Mouse (Mus musculus) lung, adult 2 months (tissue): Measurements from ENCODE around the gene Spry2. TPM values are rescaled to one million over a fixed set of nuclear protein-coding genes. Genes with fewer than 3 reads are reported as not detected.

ENCODE experiments used
- DNase-seq: peaks from one replicate; pipeline ENCODE4 v3.0.0; 2022
- H3K4me1 ChIP-seq: fragments of 200-500 bp; 2 replicates; pipeline ENCODE4 v1.6.1; 2011; ENCODE audit warnings: low read length; ENCODE audit not compliant: control insufficient read depth, insufficient read depth
- H3K4me3 ChIP-seq: fragments of 200-500 bp; replicated peaks from 2 replicates; pipeline ENCODE3; 2011; ENCODE audit warnings: low read depth, mild to moderate bottlenecking, control low read depth, low read length; ENCODE audit errors: extremely low read depth
- CTCF ChIP-seq: fragments of 200-500 bp; IDR thresholded peaks from 2 replicates; pipeline ENCODE4 v1.5.1; 2011; ENCODE audit warnings: mild to moderate bottlenecking, low read length, control low read depth; ENCODE audit not compliant: insufficient read depth
- POLR2A ChIP-seq: fragments of 200-500 bp; IDR thresholded peaks from 2 replicates; pipeline ENCODE4 v1.6.1; 2011; ENCODE audit warnings: low read depth, mild to moderate bottlenecking, control low read depth, low read length, borderline replicate concordance; ENCODE audit errors: extremely low read depth
- WGBS: fragments of 180-500 bp; shearing (Covaris S2); methylation state at CpG from one replicate; pipeline ENCODE4 v1.1.7; 2018; 5-methylcytosine and 5-hydroxymethylcytosine counted together
- polyA plus RNA-seq: library from polyadenylated mRNA; depleted of rRNA; stranded (reverse); fragments of >200 nt; gene quantifications from 2 replicates; pipeline ENCODE4 v1.2.3, GENCODE M21; 2012

The Spry2 gene
- polyA plus RNA-seq, 1 experiment: 27.3 TPM

DNA sequence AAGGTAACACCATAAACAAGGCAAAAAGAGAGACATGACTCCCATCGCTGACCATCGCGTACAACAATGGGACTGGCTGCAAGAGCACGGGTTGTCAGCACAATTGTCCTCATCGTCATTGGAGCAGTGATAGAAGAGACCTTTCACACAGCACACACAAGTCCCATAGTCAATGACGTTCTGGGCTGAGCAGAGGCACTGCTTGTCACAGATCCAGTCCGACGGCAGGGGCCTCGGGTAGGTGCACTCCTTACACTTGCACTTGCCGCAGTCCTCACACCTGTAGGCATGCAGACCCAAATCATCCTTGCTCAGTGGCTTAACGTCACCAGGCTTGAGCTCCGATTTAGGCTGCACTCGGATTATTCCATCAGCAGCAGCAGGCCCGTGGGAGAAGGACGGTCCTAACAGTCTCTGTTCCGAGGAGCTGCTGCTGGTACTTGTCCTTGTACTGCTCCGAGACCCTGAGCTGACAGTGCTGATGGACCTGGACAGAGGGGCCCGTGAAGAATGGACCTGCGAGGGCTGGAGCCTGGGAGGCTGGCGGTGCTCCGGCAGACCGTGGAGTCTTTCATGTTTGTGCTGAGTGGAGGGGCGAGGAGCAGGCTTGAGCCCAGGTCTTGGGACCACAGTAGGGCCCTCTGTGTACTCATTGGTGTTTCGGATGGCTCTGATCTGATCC, 3.5 kb downstream of the Spry2 start:
- peak; percentile 46 for DNase-seq
- peak overlapping the region; percentile 56 for H3K4me3 ChIP-seq

GRCm38 (mm10) chr14:105890516-105891231, 5.9 kb downstream of the Spry2 start:
- WGBS: 23% methylated on average over 5 of the region's 5 CpGs
- DNase-seq: no peak
- peaks cover 16% of the 10 kb centered on the region for H3K4me1 ChIP-seq
- TF ChIP-seq CTCF: no peak
- no peak for TF ChIP-seq POLR2A
- no peak overlapping the region for H3K4me3 ChIP-seq

More for the DNA sequence above, 3.5 kb downstream of the Spry2 start:
- H3K4me1 ChIP-seq: peaks cover 16% of the 10 kb centered on the region
- no peak for TF ChIP-seq CTCF
- TF ChIP-seq POLR2A: no peak
- 66% methylated on average over 24 of the region's 24 CpGs for WGBS

DNA sequence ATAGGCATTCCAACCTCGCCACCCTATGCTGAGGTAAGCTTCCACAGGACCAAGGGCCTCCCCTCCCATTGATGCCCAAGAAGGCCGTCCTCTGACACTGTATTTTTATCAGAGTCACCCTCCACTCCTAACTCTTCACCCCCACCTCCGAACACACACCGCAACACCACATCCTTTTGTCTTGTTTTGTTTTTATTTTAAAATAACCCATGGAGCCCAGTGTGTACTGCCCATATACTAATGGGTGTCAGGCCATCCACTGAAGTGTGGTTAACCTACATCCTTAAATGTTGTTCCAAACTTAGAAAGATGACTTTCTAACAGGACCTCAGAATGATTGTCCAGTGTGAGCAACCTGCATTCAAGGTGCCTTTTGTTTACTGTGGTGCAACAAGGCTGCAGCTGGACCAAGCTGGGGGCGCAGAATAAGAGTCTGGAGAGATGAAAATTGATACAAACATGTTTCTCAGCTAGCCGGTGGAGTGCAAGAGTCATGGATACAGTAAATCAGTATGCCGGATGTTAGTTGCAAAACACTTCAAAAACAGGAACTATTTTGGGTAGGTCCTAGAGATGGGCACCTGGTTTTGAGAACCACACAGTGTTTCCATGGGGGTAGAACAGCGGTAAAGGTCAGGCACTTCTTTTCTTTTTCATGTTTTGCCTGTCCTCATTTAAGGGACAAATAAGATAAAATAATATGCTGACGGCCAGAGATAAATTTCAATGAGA, 9.8 kb downstream of the Spry2 start:
- TF ChIP-seq CTCF (no peak), POLR2A (no peak)
- H3K4me3 ChIP-seq: no peak overlapping the region
- WGBS: 84% methylated on average over 9 of the region's 9 CpGs
- peaks cover 10% of the 10 kb centered on the region for H3K4me1 ChIP-seq
- no peak for DNase-seq

DNA sequence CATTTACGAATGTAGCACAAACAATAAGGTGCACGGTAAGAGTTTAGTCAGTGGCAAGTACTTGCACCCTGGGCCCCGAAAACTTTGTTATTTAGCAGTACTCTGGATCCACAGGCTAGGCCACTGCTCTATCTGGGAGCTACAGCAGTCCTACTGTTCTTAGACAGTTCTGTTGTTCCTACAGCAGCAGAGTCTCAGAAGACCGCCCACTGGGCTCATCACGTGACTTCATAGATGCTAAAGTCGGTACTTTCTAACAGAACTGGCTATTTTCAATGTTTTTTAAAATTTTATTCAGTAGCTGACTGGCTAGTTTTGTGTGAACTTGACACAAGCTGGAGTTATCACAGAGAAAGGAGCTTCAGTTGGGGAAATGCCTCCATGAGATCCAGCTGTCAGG, 11.4 kb downstream of the Spry2 start:
- no peak for DNase-seq
- H3K4me3 ChIP-seq: no peak overlapping the region
- H3K4me1 ChIP-seq: no peaks in the 10 kb centered on the region; the same call in none of the 2 replicates
- WGBS: 79% methylated on average over 6 of the region's 6 CpGs
- no peak for TF ChIP-seq POLR2A
- TF ChIP-seq CTCF: no peak

- H3K4me1 ChIP-seq: no peaks in the 10 kb centered on the region; the same call in none of the 2 replicates
- TF ChIP-seq POLR2A: no peak
- no peak for TF ChIP-seq CTCF
- DNase-seq: no peak
- WGBS: 73% methylated on average over 6 of the region's 6 CpGs
- no peak overlapping the region for H3K4me3 ChIP-seq
Observed at GRCm38 (mm10) chr14:105883215-105883614, 13.4 kb downstream of the Spry2 start.

- H3K4me1 ChIP-seq: no peaks in the 10 kb centered on the region; the same call in 1 of the 2 replicates
- TF ChIP-seq POLR2A (no peak), CTCF (no peak)
- H3K4me3 ChIP-seq: no peak overlapping the region
- no peak for DNase-seq
- 87% methylated on average over 10 of the region's 10 CpGs for WGBS
Observed at GRCm38 (mm10) chr14:105878359-105878758, 18.3 kb downstream of the Spry2 start.

DNA sequence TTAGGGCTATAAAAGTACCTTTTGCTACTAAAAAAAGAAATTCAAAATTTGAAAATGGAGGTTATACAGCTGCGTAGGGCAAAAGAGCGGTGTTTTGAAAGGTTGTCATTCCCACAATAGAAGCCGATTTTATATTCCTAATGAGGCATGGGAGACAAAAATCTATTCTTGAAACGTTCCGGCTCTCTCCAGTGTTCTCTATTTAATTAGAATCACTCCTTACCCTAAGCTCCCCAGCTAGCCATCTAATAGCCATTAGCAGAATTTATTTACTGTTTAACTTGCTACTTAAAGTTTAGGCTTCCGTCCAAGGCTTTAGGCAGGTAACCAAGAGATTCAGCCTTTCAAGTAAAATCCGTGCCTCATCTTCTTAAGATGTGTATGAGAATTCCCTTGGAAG, 20.2 kb downstream of the Spry2 start:
- TF ChIP-seq POLR2A (no peak), CTCF (no peak)
- DNase-seq: no peak
- Histone ChIP-seq H3K4me3 (no peak overlapping the region), H3K4me1 (no peaks in the 10 kb centered on the region)
- 86% methylated on average over 7 of the region's 7 CpGs for WGBS

DNA sequence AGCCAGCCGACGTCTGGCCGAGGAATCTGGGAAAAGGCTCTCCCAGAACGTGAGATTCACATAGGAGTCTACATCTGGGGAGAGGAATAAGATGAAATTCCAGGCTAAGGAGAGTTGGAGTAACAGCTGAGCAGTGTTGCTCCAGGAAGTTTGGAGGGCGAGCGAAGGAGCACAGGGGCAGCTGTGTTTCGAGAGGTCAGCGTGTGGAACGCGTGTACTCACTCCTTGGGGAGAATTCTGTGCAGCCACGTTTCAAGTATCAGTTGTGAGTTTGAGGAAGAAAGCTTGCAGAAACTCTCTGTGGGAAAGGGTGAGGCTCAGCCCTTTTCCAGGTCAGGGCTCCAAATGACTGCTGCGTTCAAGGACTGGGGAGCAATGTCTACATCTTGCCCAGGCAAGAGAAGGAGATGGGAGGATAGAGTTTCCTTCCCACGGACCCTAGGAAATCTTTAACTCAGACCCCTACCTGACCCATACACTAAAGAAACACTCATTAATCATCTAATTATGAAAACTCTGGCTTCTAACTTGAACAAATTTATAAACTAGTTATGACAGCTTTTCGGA, 26.2 kb downstream of the Spry2 start:
- WGBS: 56% methylated on average over 14 of the region's 14 CpGs
- no peaks in the 10 kb centered on the region for H3K4me1 ChIP-seq
- peak; percentile 12 for DNase-seq
- H3K4me3 ChIP-seq: no peak overlapping the region
- TF ChIP-seq CTCF (no peak), POLR2A (no peak)

GRCm38 (mm10) chr14:105865381-105865938, 31.2 kb downstream of the Spry2 start:
- H3K4me3 ChIP-seq: no peak overlapping the region
- 86% methylated on average over 5 of the region's 5 CpGs for WGBS
- H3K4me1 ChIP-seq: no peaks in the 10 kb centered on the region
- TF ChIP-seq POLR2A: no peak
- TF ChIP-seq CTCF: no peak
- no peak for DNase-seq
